Mouse (Mus musculus) natural killer cell, adult 2 months (primary cell): ENCODE measurements at regions not wholly inside any gene's neighbourhood (a gene's known extent, or its start where the extent isn't known, plus 50 kb on each side); places are given as distances from the start of the nearest gene placed in this dataset.
A peak's percentile ranks its signal among the peaks of the same experiment; 100 is the strongest.

ENCODE experiments used
- DNase-seq, 2 experiments: peaks; one replicate each; pipeline ENCODE4 v3.0.0; 2022; ENCODE audit warnings: low spot score in 2 of 2

- DNase-seq = no peak
These were observed 68.0 kb upstream of the Smyd2 start for GRCm38 (mm10) chr1:189990046-189990622.

DNA sequence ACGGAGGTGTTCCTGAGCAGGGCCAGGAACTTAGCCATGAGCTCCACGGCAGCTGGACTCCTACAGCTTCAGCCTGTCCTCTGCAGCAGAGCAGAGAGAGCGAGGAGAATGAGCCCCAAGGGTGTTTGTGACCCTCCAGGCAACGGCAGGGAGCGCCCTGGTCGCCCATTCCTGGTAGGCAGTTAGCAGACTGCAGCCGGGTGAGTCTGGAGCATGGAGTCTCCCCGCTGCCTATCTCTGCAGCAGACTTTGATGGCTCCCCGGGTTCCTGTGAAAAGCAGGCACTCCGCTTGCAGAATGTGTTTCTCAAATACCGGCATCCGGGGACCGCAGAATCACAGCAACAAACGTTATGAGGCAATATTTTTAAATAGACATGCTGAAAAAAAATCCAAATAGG, 67.2 kb upstream of the Smyd2 start:
- no peak for DNase-seq

DNA sequence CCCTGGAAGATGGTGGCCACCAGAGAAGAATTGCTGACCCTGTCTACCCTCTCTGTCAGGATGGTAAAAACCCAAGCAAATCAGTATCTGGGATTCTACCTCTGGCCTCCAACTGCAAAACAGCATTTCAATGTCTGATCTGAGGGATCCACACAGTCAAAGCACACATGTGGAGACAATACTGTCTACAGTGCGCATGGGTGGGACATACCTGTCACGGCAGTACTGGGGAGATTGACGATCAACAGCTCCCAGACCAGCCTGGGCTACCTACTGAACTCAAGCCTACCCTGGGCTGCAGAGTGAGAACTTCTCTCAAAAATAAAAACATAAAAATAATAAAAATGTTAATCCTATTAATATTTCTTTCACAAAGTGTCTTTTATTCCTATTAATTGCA, 66.7 kb upstream of the Smyd2 start:
- no peak for DNase-seq

DNA sequence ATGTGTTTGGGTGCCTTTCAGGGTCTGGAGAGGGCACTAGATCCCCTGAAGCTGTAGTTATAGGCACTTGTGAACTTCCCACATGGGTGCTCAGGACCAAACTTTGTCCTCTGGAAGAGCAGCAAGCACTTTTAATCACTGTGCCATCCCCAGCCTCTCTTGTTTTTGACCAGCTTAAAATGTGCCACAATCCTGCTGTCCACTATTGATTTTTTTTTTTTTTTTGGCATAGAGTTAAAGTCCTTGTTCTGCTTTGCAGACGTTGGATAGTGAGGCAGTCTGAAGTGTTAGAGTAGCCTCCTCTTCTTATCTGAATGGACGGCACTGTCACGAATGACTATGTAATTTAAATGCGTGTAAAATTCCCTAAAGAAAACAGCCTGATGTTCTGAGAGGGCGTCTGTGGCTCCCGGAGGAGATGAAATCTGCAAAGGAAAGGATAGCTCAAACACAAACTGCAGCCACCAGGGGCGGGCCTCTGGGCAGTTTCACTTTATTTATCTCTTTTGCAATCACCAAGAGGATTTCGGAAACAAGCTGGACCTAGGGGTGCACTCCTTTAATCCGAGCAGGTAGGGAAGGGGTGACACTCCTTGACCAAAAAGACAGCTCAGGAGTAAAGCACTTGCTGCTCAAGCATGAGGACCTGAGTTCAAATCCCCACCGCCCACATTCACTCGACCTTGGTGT, 63.5 kb upstream of the Smyd2 start:
- DNase-seq = no peak

- no peak for DNase-seq
These were observed 56.1 kb upstream of the Smyd2 start for GRCm38 (mm10) chr1:189978244-189978643.

DNA sequence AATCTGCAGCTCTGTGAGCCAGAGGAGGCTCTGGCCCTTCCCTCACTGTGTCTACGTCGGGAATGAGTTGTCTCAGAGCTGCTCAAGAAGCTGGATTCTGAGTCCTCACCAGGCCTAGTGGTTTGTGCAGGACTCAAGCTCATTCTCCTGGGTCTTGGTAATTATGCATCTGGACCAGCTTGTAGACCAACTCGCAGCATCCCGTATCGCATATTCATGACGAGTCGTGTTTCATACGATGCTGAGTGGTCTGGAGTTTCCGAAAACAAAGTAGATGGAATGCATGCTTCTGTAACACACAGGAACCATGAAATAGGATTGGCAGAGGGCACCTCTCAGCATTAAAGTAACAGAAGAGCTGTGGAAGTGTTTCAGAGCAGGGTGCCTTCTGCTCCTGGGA, 53.5 kb upstream of the Smyd2 start:
- no peak for DNase-seq

GRCm38 (mm10) chr1:189972790-189973406, 50.7 kb upstream of the Smyd2 start:
- DNase-seq = peak; percentile 19 to 65
